Mouse (Mus musculus) urinary bladder, postnatal 25 days (tissue): Measurements from ENCODE around the gene Taf11.

ENCODE experiments used
- DNase-seq: peaks from one replicate; pipeline ENCODE4 v3.0.0; 2022; ENCODE audit warnings: low spot score

Gene Taf11

DNA sequence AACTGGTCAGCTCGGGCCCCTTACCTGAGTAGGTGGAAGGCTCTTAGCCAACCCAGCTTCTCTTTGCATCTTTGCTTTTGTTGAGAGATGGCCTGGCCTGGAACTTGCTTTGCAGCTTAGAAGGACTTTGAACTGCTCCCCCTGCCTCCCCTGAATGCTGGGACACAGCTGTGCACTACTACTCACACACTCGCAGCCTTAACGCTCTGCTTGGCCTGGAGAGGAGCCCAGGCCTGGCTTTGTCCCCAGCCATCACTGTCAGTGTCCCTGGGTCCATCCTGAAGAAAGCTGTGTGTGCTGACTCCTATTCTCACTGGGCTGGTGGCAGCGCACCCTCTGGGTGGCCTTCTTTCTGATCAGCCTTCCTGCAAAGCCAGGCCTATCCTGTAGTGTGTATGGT, 11.0 kb upstream of the Taf11 start:
- no peak for DNase-seq

DNA sequence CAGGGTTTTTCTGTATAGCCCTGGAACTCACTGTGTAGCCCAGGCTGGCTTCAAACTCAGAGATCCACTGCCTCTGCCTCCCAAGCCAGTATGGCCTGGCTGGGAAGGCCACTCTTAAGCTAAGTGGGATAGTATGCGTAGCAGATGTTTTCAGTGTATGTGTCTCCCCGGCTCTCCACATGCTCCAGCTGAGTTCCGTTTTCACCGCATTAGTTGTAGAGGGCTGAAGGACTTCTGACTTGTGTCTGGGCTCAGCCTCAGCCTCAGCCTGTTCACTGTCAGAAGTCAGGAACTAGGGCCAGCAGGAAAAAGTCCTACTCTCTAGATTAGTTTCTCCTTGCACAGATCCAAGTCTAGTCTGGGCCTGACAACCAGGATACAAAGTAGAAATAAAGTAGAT, 6.7 kb upstream of the Taf11 start:
- DNase-seq: no peak

DNA sequence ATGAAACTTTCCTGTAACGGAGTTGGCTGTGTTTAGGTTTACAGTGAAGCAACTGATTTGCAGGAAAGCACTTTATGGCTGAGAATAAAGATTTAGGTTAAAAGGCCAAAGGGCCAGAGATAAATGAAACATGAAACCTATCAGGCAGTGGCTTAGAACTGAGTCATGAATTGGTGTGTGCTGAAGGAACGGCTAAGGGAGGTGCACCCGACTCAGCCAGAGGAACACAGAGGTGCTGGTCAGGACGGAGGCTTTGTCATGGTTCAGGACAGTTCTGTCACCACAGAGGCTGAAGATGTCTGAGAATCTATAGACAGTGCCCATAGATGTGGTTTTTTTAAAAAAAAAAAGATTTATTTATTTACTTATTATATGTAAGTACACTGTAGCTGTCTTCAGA, 5.1 kb upstream of the Taf11 start:
- no peak for DNase-seq

DNA sequence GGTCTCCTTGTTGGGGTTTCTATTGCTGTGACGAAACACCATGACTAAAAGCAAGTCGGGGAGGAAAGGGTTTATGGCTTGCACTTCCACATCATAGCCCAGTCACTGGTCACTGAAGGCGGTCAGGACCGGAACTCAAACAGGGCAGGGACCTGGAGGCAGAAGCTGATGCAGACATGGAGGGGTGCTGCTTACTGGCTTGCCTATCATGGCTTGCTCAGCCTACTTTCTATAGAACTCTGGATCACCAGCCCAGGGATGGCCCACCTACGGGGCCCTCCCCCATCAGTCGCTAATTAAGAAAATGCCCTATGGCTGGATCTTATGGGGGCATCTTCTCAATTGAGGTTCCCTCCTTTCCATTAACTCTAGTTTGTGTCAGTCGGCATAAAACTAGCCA, 1.7 kb upstream of the Taf11 start:
- DNase-seq: no peak

DNA sequence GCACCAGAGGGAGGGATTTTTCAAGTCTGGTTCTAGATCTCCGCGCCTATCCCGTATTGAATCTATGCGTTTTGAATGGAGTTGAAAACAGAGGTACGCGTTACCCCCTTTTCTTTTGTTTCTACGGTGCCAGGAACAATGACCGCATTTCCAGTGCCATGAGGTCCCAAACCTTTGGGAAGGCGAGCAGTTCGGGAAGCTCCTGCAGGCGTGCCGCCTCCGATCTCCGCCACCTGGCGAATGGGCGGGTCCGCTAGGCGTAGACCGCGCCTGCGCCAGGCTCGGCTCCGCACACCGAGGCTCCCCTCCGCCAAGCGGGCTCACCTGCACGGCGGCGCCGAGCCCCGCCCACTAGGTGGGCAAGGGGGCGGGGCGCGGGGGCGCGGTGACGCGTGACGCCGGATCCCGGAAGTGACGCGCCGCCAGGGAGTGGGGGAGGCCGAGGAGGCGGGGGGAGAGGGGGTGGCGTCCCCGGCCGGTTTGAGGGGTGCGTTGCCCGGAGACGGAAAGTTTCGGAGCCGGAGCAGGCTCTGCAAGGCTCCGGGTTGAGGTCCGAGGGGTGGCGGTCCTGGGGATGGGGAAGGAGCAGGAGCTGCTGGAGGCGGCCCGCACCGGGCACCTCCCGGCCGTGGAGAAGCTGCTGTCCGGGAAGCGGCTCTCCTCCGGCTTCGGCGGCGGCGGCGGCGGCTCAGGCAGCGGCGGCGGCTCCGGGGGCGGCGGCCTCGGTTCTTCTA, 589 bp downstream of the Taf11 start, which contains the start of gene Anks1:
Anks1 (plus strand) TSS at position 419 of the 734 bp plus-strand sequence.
- peak; percentile 94 for DNase-seq

DNA sequence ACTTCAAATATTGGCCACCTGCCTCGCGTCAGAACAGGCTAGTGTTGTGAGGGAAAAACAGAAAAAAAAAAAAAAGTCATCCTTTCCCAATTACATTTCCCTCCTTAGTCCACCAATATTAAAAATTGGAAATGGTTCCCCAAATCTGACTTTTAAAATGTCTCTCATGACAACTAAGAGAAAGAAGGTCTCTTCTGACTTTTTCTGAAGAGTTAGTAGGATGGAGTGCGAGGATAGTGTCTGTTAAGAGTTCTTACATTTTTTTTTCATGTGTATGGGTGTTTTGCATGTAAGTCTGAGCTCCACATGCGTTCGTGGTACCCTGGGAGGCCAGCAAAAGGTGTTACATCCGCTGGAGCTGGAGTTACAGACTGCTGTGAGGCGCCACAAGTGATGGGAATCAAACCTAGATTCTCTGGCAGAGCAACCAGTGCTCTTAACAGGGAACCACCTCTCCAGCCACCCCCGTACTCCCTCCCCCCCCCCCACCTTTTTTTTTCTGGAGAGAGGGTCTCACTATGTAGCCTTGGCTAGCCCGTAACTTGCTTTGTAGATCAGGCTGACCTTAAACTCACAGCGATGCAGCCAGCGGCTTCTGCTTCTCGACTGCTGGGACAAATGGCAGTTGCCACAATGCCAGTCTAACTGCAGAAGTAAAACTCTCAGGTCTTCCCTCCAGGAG, 1.3 kb downstream of the Taf11 start:
- DNase-seq: no peak

DNA sequence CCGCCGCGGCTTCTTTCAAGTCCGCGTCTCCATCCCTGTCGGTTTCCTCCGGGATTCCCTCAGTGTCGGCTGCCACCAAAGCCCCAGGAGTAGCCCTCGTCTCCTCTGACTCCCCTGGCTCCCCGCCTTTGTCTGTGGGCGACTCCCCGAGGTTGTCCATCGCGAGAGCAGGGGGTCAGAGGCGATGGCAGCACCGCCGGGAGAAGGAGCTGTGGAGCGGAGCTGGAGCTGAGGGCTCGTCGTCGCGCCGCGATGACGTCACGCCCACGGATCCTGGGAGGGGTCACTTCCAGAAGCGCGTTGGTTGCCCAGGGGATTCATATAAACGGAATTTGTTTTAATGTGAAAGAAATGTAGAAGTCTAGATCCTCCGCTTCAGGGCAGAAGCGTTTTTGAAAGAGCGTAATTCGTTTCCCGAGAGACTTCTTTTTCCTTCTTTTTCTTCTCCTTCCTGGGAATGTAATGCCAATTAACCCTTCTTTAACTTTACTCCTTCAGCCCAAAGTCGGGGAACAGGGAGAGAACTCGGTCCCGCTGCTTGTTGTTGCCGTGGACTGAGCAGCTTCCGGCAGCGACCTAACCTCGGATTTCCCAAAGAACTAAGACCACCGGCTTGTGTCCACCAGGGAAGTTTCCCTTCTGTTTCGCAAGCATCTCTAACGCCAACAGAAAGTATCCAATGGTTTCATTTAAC, 2.0 kb downstream of the Taf11 start:
- DNase-seq: peak; percentile 94

DNA sequence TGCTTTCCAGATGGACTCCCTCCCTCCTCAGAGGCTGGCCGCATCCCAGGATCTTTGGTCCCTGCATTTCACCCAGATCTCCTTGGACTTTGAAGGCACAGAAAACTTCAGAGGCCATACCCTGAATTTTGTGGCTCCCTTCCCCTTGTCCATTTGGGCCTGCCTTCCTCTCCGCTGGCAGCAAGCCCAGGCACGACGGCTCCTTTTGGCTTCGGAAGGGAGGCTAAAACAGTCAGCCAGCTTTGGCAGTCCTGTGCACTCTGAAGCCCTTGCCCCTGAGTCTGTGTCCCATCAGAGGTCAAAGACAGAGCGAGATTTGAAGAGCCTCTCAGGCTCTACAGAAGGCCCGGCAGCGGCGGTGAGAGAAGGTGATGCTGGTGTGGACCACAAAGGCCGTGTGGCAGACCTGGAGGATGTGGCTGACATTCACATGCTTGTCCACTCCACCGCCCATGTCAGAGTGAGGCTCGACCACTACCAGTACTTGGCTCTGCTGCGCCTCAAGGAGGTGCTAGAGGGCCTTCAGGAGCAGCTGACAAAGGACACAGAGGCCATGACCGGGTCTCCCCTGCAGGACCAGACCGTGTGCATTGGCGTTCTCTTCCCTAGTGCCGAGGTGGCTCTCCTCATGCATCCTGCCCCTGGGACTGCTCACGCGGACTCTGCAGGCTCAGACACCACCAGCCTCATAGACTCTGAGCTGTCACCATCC, 23.0 kb downstream of the Taf11 start:
- no peak for DNase-seq

DNA sequence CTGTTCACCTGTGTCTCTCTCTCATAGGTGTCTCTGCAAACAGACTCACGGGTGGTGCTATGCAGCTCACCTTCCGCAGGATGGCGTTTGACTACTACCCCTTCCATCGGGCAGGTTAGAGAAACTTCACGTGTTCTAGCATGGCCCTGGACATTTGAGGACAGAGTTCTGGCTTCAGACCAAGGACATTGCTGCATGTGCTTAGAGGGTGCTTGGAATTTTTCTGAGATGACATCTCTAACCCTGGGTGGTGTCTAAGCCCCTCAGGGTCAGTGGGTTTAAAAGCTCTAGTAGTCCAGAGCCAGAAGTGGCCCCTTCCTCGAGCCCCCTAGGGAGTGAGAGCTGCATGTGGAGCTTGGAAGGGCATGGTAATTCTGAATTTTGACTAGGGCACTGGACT, 25.6 kb downstream of the Taf11 start:
- no peak for DNase-seq

DNA sequence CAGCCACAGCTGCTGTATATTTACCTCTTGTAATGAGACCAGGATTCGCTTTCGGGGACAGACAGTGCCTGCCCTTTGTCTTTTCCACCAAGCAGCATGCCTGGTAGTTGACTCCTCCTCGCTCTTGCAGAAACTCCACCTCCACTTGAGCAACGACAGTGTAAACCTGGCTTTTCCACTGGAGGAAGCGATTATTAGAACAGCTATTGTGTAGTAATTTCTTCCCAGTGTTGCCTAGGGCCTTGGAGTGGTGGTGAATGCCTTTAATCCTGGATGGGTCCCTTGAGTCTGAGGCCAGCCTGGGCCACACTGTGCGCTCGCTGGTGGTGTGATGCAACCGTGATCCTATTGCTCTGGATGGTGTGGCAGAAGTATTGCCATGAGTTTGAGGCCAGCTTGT, 26.5 kb downstream of the Taf11 start:
- no peak for DNase-seq

DNA sequence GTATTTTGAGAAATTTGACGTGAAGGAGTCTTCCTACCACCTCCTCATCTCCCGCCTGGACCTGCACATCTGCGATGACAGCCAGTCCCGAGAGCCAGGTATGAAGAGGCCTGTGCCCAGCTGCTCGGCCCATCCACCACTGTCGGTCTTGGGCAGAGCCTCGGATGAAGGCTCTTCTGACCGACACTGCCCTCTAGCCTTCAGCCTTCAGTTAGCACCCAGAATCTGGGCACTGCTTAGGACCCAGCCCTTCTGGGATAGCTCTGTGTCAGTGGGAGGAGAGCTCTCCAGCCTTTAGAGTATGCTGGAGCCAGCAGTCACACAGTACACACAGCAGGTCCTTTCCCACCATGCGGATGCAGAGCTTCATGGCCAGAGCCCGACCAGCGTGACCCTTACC, 28.1 kb downstream of the Taf11 start:
- DNase-seq: no peak

DNA sequence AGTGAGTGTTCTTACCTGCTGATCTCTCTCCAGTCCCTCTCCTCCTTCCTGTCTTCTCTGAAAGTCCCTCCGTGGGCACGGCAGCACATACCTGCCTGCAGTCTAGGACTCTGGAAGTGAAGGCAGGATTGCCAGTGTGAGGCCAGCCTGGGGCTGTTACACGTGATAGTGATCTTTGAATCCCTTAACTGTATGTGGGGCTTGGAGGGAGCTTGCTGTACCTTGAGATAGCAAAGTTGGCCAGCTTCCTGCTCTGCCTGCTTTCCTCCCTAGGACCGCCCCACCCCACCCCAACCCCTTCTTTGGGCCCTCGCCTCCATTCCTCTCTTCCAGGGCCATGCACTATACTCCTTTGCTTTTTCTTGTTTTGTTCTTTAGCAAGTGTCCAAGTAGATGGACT, 35.1 kb downstream of the Taf11 start:
- no peak for DNase-seq

DNA sequence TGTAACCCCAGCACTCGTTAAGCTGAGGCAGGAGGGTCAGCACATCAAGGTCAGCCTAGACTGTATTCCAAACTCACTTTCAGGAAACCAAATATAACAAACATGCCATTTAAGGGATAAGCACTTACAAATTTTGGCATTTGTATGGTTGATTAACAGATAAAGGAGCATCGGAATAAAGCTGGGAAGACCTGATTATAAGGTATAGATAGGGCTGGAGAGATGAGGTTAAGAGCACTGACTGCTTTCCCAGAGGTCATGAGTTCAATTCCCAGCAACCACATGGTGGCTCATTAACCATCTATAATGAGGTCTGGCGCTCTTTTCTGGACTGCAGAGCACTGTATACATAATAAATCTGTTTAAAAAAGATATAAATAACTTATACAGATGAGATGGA, 36.1 kb downstream of the Taf11 start:
- DNase-seq: no peak

DNA sequence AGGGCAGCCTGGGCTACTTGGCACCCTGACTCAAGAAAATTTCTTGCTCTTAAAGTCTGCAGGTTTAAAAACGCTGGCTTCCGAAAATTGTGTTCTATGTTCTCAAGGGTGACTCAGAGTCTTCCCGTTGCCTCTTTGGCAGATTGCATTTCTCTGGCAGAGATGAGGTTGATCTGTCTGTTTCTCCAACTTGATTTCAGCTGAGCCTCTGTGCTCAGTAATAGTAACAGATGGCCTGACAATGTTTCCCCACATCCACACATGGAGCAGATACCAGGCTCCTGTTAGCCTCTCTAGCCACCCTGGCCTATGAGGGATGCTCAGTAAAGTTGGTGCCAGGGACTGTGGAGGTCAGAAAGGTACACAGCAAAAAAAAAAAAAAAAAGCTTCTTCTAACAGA, 37.8 kb downstream of the Taf11 start:
- no peak for DNase-seq

DNA sequence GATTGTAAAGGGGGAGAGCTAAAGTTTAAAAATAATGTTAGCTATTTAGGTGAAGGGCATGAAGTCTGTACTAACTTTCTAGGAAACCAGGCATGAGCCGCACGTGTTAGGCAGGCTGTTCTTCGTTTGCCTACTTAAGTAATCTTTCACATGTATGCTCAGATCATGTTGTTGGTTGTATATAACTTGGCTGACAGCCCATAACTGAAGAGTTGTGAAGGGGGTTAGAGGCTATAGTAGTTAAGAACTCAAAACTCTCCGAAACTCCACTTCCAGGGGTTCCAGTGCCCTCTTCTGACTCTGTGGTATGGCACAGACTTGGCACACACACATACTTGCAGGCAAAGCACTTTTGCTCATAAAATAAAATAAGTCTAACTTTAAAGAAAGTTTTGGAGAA, 42.9 kb downstream of the Taf11 start:
- DNase-seq: no peak

DNA sequence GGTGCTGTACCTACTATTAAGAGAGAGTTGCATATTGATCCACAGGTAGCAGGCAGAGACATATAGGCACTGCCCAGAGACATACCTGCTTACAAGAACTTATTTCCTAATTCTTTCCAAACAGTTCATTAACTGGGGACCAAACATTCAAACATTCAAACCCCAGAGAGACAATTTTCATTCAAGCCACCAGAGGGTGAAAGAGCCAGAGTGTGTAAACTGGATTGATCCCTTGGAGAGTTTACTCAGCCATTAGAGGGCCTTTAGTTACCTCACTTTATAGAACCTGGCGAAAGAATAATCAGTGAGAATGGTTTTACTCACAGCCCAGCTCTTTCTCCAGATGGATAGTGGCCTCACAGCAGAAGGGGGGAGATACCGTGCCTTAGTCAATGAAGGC, 44.2 kb downstream of the Taf11 start:
- DNase-seq: no peak

DNA sequence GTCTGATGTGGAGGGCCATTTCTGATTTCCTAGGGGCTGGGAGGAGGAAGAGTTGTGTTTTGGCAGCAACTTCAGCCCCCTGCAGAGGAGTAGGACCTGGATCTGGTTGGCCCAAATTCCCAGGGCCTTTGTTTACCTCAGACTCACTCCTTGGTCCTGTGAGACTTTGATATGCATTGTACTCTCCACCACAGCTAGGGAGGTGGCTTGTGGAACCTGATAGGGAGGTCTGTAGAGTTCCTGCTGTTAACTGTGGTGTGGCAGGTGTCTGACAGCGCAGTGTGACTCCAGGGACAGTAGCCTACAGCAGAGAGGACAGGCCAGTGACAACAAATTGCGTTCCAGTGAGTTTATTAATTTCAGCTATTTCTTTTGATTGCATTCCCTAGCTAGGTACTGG, 50.5 kb downstream of the Taf11 start:
- no peak for DNase-seq

DNA sequence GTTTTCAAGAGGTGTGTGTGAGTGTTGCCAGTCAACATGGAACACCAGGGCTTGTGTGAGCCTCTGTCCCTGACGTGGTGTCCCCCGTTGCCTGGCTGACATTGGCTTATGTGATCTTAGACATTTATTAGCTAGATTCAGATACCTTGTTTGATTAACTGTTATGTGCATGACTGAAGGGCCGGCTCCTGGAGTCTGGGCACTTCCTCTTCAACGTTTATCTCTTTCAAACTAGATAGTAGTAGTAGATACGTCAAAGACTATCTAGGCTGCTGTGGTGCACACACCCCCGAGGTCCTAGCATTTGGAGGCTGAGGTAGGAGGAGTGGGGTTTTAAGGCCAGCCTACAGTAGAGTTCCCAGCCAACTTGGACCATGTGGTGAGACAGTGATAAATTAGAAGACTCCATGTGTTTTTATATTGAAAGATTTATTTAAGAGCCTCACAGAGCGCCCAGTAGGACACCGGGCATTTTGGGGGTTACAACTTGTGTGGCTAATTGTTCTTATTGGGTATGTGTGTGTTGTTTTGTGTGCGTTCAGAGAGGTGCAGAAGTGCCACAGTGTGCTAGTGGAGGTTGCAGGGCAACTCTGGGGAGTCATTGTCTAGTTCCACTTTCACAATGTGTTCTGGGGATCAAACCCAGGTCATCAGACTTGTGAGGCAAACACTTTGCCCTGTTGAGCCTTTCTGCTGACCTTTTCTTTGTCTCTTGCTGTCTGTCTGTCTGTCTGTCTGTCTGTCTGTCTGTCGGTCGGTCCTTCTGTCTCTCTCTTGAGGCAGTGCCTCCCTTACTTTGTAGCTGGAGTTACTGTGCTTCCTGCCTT, 51.8 kb downstream of the Taf11 start:
- no peak for DNase-seq

DNA sequence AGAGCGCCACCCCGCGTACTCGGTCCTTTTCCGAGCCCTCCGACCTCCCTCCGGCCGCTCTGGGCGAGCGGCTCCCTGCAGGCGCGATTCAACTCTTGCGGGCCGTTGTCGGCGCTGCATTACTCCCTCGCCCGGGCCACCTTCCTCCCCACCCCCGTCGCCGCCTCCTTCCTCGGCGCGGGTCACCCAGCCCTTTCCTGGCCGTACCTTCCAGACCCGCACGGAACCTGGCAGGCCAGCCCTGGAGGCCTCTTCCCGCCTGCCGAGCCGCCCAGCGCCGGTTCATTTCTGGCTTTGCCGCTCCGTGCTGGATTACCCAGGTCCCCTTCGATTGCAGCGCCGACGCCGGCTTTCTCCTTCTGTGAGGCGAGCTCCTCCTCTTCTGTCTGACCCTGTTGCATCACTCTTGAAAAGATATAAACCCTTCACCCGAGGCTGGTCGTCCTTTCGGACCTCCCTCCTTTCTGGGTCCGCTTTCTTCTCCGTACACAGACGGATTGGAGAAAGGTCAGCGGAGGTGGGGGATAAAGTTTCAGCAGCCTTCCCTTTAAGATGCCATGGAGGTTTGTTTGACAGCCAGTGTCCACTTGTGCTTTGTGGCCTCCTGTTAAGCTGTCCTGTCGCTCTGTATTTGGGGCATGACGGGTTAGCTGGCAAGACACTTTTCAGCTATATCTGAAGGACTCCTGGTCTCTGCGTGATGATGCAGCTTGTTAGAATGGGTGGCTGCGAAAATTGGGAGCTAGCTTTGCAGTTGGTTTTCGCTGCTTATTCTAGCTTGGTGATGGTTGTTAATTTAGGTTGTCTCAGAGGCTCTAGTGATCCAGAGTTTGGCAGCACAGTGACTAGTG, 52.6 kb downstream of the Taf11 start:
- no peak for DNase-seq

DNA sequence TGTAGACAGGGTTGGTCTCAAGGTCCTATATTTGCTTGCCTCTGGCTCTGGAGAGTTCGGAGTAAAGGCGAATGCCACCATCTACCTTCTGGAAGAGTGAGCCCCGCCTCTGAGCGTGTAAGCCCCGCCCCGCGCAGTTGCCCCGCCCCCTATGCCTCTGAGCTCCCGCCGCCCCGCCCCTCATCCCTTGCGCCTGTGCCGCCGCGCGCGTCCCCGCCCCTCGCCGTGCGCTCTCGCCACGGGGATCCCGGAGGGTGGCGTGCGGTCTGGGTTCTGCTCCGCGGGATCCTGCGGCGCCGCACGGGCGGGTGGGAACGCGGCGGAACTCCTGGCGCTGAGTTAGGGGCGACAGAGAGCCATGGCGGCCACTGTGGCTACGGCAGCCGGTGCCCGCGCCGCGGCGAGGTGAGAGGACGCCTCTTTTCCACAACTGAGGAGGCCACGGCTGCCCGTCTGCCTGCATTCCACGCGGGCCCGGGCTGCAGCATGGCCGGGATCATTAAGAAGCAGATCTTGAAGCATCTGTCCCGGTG, 53.3 kb downstream of the Taf11 start, which contains the start of gene Uhrf1bp1:
Uhrf1bp1 (plus strand) TSS at position 177 of the 533 bp plus-strand sequence.
- DNase-seq: peak; percentile 77
